Mouse (Mus musculus) neural tube, embryonic 12.5 days (tissue): ENCODE data around the gene Map4. TPM values are rescaled to one million over a fixed set of nuclear protein-coding genes. Genes with fewer than 3 reads are reported as not detected.
"Not testable (repeated sequence)": the region's sequence is repeated elsewhere in the genome, so short reads cannot be mapped to it uniquely, and the experiment has no call there.

Experiments used
- ATAC-seq: fragments of 200-750 bp; cut with Nextera tagmentation; 2 replicates; pipeline ENCODE4 v1.8.0; 2017; ENCODE audit warnings: low read depth, mild to moderate bottlenecking, moderate TSS enrichment, moderate library complexity; ENCODE audit not compliant: low FRiP score
- H3K27ac ChIP-seq: fragments of 300-500 bp; sonication (generic); 2 replicates; pipeline ENCODE4 v1.5.1; 2016
- H3K27me3 ChIP-seq: fragments of 300-500 bp; sonication (generic); replicated peaks from 2 replicates; pipeline ENCODE4 v1.6.1; 2016; ENCODE audit warnings: mild to moderate bottlenecking
- H3K36me3 ChIP-seq: fragments of 300-500 bp; sonication (generic); 2 replicates; pipeline ENCODE4 v1.6.1; 2016; ENCODE audit warnings: mild to moderate bottlenecking
- H3K4me1 ChIP-seq: fragments of 300-500 bp; sonication (generic); 2 replicates; pipeline ENCODE4 v1.6.1; 2016
- H3K4me2 ChIP-seq: fragments of 300-500 bp; sonication (generic); replicated peaks from 2 replicates; pipeline ENCODE4 v1.6.1; 2016; ENCODE audit warnings: mild to moderate bottlenecking
- H3K4me3 ChIP-seq: fragments of 300-500 bp; sonication (generic); 2 replicates; pipeline ENCODE4 v1.5.1; 2016
- H3K9ac ChIP-seq: fragments of 300-500 bp; sonication (generic); 2 replicates; pipeline ENCODE4 v1.6.1; 2016; ENCODE audit warnings: mild to moderate bottlenecking
- H3K9me3 ChIP-seq: fragments of 300-500 bp; sonication (generic); 2 replicates; pipeline ENCODE4 v1.6.1; 2016; ENCODE audit warnings: mild to moderate bottlenecking
- WGBS: fragments of 180-500 bp; shearing (Covaris S2); methylation state at CpG from one replicate; pipeline ENCODE4 v1.1.7; 2016; 5-methylcytosine and 5-hydroxymethylcytosine counted together
- microRNA-seq: library from miRNA; unstranded; fragments of <30 nt; microRNA quantifications from one replicate; pipeline ENCODE4, GENCODE M21; 2017
- polyA plus RNA-seq: library from polyadenylated mRNA; unstranded; fragments of >200 nt; fragmentation: Nextera tagmentation; extraction: Ambion mirVana; gene quantifications from 2 replicates; pipeline ENCODE4 v1.2.1, GENCODE M21; 2016

Gene Map4
- polyA plus RNA-seq, 1 experiment from 2014 or later = 161 TPM

GRCm38 (mm10) chr9:110123322-110123721 is 192.1 kb downstream of the Map4 start:
- 87% methylated on average over 2 of the region's 2 CpGs for WGBS
- no peak overlapping the region for H3K4me3 ChIP-seq
- no peak overlapping the region for H3K9ac ChIP-seq
- no peak for ATAC-seq
- peaks cover 5% of the 10 kb centered on the region for H3K4me1 ChIP-seq
- H3K36me3 ChIP-seq = no peaks in the 10 kb centered on the region
- no peaks in the 10 kb centered on the region for H3K27me3 ChIP-seq
- no peak overlapping the region for H3K27ac ChIP-seq
- H3K9me3 ChIP-seq = no peaks in the 10 kb centered on the region
- no peak overlapping the region for H3K4me2 ChIP-seq

DNA sequence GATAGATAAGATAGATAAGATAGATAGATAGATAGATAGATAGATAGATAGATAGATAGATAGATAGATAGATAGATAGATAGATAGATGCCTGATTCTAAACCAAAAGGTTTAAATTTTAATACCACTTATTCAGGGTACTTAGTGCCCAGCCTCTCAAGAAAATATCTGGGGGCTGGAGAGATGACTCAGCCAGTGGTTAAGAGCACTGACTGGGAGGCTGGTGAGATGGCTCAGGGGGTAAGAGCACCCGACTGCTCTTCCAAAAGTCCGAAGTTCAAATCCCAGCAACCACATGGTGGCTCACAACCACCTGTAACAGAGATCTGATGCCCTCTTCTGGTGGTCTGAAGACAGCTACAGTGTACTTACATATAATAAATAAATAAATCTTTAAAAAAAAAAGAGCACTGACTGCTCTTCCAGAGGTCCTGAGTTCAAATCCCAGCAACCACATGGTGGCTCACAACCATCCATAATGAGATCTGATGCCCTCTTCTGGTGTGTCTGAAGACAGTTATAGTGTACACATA is 192.8 kb downstream of the Map4 start:
- not testable (repeated sequence) for H3K27me3 ChIP-seq, ATAC-seq, H3K9me3 ChIP-seq, H3K4me2 ChIP-seq, H3K27ac ChIP-seq, H3K9ac ChIP-seq, H3K4me3 ChIP-seq, H3K36me3 ChIP-seq, H3K4me1 ChIP-seq
- WGBS = 46% methylated on average over 2 of the region's 2 CpGs

DNA sequence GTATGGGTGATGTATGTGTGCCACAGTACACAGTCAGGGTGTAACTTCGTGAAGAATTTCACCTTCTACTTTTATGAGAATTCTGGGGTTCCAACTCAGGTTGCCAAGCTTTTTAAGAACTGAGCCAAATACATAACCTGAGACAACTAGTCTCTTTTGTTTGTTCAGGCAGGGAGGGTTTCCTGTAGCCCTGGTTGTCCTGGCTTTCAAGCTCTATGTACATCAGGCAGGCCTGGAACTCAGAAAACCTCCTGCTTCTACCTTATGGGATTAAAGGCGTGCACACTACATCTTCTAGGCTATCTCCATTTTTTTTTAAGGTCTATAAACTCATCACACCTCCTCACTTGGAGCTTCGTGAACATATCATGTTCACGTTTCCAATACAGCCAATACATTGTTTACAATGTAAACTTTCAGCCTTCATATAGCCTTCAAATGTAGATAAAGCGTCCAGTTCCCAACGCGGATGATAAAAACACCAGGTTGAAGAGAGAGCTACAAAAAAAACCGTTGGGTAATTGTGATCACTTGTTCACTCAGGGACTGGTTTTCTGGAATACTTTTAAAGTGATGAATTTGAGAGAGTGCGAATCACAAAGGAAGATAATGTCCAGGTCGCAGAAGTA is 199.8 kb downstream of the Map4 start:
- Histone ChIP-seq H3K27me3 (no peaks in the 10 kb centered on the region), H3K36me3 (peaks cover 9% of the 10 kb centered on the region), H3K9me3 (no peaks in the 10 kb centered on the region), H3K4me3 (peak overlapping the region; percentile 91), H3K4me2 (peak overlapping the region; percentile 68), H3K4me1 (peaks cover 21% of the 10 kb centered on the region), H3K9ac (peak overlapping the region; percentile 94), H3K27ac (peak overlapping the region; percentile 91)
- no peak for ATAC-seq
- WGBS = 33% methylated on average over 10 of the region's 10 CpGs

DNA sequence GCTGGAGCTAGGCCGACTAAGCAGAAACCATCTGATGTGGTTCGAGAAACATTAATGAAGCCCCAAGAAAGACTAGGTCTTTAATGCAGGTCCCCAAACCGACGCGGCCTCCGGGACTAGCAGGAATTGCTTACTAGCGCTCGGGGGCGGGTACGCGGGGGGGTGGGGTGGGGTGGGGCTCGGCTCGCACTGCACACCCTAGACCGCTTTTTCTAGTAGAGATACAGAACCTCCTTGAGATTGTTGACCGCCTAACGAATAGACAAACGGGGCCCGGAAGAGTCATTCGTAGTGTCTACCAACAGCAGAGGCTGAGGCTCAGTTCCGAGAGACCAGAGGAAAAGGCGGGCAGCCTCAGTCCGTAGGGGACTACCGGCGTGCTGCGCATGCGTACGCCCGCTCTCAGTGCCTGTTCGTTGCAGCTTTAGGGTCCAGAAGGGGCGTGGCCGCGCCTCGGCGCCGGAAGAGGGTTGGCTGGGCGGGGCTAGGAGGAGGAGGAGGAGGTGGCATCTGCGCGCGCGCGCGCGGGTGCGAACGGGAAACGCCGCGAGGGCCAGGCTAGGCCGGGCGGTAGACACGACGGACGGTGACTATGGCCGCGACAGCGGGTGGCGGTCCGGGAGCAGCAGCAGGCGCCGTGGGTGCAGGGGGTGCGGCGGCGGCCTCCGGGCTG is 200.4 kb downstream of the Map4 start:
- ATAC-seq = peak; percentile 96

GRCm38 (mm10) chr9:110132201-110132605 is 200.9 kb downstream of the Map4 start:
- H3K27me3 ChIP-seq = no peaks in the 10 kb centered on the region
- H3K36me3 ChIP-seq = peaks cover 21% of the 10 kb centered on the region
- H3K4me3 ChIP-seq = peak overlapping the region; percentile 91
- H3K4me2 ChIP-seq = peak overlapping the region; percentile 68
- H3K9ac ChIP-seq = peak overlapping the region; percentile 94
- peaks cover 26% of the 10 kb centered on the region for H3K4me1 ChIP-seq
- peak; percentile 81 for ATAC-seq
- WGBS = under 1% methylated on average over 38 of the region's 38 CpGs
- peak overlapping the region; percentile 82 for H3K27ac ChIP-seq
- H3K9me3 ChIP-seq = no peaks in the 10 kb centered on the region

More for the DNA sequence above, 200.4 kb downstream of the Map4 start:
- Histone ChIP-seq H3K9me3 (no peaks in the 10 kb centered on the region), H3K4me2 (peak overlapping the region; percentile 68), H3K36me3 (peaks cover 16% of the 10 kb centered on the region), H3K27me3 (no peaks in the 10 kb centered on the region), H3K4me1 (peaks cover 26% of the 10 kb centered on the region), H3K9ac (peak overlapping the region; percentile 94), H3K27ac (peak overlapping the region; percentile 91), H3K4me3 (peak overlapping the region; percentile 91)
- under 1% methylated on average over 64 of the region's 64 CpGs for WGBS

- no peak overlapping the region for H3K27ac ChIP-seq
- peak overlapping the region; percentile 91 for H3K4me3 ChIP-seq
- ATAC-seq = no peak
- no peaks in the 10 kb centered on the region for H3K9me3 ChIP-seq
- peaks cover 26% of the 10 kb centered on the region for H3K36me3 ChIP-seq
- H3K27me3 ChIP-seq = no peaks in the 10 kb centered on the region
- H3K9ac ChIP-seq = peak overlapping the region; percentile 94; the same call in 1 of the 2 replicates
- peak overlapping the region; percentile 68 for H3K4me2 ChIP-seq
- peaks cover 26% of the 10 kb centered on the region for H3K4me1 ChIP-seq
- WGBS = 65% methylated on average over 6 of the region's 6 CpGs
These were observed 201.7 kb downstream of the Map4 start for GRCm38 (mm10) chr9:110132921-110133320.

Small RNA genes lying within 50 kb of the gene (microRNA-seq; reads per million reads assigned to microRNA genes)
- gene Mir7089 = 1.5 reads per million

Other genes starting within 250 kb of the Map4 start
- gene Fbxw18, start 228.8 kb upstream of the Map4 start, polyA plus RNA-seq = not detected in 2 replicates
- gene Fbxw26, start 185.4 kb upstream of the Map4 start, polyA plus RNA-seq = not detected in 2 replicates
- not detected in 2 replicates for gene Fbxw27, start 140.8 kb upstream of the Map4 start, polyA plus RNA-seq
- not detected in 2 replicates for gene Spink8, start 119.2 kb upstream of the Map4 start, polyA plus RNA-seq
- 64.5 and 66.7 TPM in 2 replicates for gene Nme6, start 98.7 kb upstream of the Map4 start, polyA plus RNA-seq
- gene Camp, start 81.8 kb upstream of the Map4 start, polyA plus RNA-seq = 1.8 and 2.2 TPM in 2 replicates
- 33.9 and 36.3 TPM in 2 replicates for gene Cdc25a, start 55.9 kb upstream of the Map4 start, polyA plus RNA-seq
- 172 and 185 TPM in 2 replicates for gene Smarcc1, start 186.2 kb downstream of the Map4 start, polyA plus RNA-seq
- 200 and 203 TPM in 2 replicates for gene Dhx30, start 186.4 kb downstream of the Map4 start, polyA plus RNA-seq